Comparison of ENCODE assay signal across 31 mouse cellular contexts in the genomic region with DNA sequence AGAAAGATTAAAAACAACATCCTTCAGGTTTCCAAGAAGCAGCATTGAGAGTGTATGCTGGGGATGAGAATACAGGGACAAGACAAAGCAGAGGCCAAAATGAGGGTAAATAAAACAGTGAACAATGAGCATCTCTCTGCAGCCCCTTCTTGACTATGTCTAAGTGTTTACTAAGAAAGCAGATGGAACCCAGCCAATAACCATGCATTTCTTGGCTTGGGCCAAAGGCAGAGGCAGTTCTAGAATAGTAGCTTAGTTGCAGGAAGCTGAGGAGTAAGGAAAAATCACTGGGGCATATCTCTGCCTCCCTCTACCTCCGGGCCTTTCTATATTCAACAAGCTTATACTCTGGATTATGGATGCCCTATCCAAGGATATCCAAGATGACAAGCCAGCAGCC. TPM values are rescaled to one million over a fixed set of nuclear protein-coding genes. Genes with fewer than 3 reads are reported as not detected.
A peak's percentile ranks its signal among the peaks of the same experiment; 100 is the strongest.
DNase-seq lines count a peak whose midpoint lies in the region; ATAC-seq and TF ChIP-seq lines count a peak whose summit lies in the region.
"Had no signal": no experiment of that assay in that cellular context is flagged by ENCODE, and none has a peak within 500 bp of the region (broad histone marks: within the 10 kb centered on the region; RNA-seq: fewer than 3 reads in every experiment).

No protein-coding gene starts in this region.

- ATAC-seq in forebrain, embryonic 14.5 days: no peak
- ATAC-seq in forebrain, embryonic 11.5 days (replicated peaks; ENCODE audit: low FRiP score): no peak
- ATAC-seq in lung, embryonic 16.5 days (ENCODE audit: low read depth): peak; percentile 24; the same call in 1 of the 2 replicates
- ATAC-seq: forebrain, embryonic 16.5 days had no signal

- H3K9ac ChIP-seq in forebrain, embryonic 14.5 days (ENCODE audit: low read length): no peak overlapping the region
- H3K9ac ChIP-seq in forebrain, embryonic 11.5 days (ENCODE audit: low read length): no peak overlapping the region
- no peak overlapping the region for H3K9ac ChIP-seq in lung, embryonic 16.5 days (ENCODE audit: low read length)
- H3K9ac ChIP-seq: embryonic facial prominence, embryonic 15.5 days; forebrain, embryonic 12.5 days; heart, embryonic 12.5 days; heart, embryonic 15.5 days; hindbrain, embryonic 13.5 days had no signal

- no peaks in the 10 kb centered on the region for H3K36me3 ChIP-seq in forebrain, embryonic 14.5 days (ENCODE audit: control insufficient read depth, insufficient read depth, low read length)
- no peaks in the 10 kb centered on the region for H3K36me3 ChIP-seq in forebrain, embryonic 11.5 days (ENCODE audit: control insufficient read depth, insufficient read depth, low read length)
- H3K36me3 ChIP-seq in kidney, adult 2 months (ENCODE audit: control insufficient read depth, insufficient read depth, low read length): no peaks in the 10 kb centered on the region
- no peaks in the 10 kb centered on the region for H3K36me3 ChIP-seq in lung, embryonic 16.5 days (ENCODE audit: control insufficient read depth, insufficient read depth, low read length)
- H3K36me3 ChIP-seq: embryonic facial prominence, embryonic 15.5 days; forebrain, embryonic 12.5 days; G1E; heart, embryonic 12.5 days; heart, embryonic 15.5 days; hindbrain, embryonic 10.5 days; hindbrain, embryonic 13.5 days had no signal

- WGBS in forebrain, embryonic 14.5 days: 83% methylated on average over 1 of the region's 1 CpGs
- WGBS in forebrain, embryonic 11.5 days: 88% methylated on average over 1 of the region's 1 CpGs
- WGBS in kidney, adult 2 months: 41% methylated on average over 1 of the region's 1 CpGs
- 48% methylated on average over 1 of the region's 1 CpGs for WGBS in lung, embryonic 16.5 days

- TF ChIP-seq POLR2A in kidney, adult 2 months (IDR thresholded peaks at IDR 0.05; ENCODE audit: low read depth, low read length): no peak

- no peak overlapping the region for H3K4me2 ChIP-seq in forebrain, embryonic 14.5 days (ENCODE audit: low read length)
- no peak overlapping the region for H3K4me2 ChIP-seq in forebrain, embryonic 11.5 days (ENCODE audit: low read depth, low read length, severe bottlenecking)
- H3K4me2 ChIP-seq in lung, embryonic 16.5 days (ENCODE audit: low read depth, low read length): no peak overlapping the region
- H3K4me2 ChIP-seq: embryonic facial prominence, embryonic 15.5 days; forebrain, embryonic 12.5 days; heart, embryonic 12.5 days; heart, embryonic 15.5 days; hindbrain, embryonic 13.5 days had no signal

- peak; percentile 29 for DNase-seq in forebrain, embryonic 14.5 days (ENCODE audit: low spot score)
- no peak for DNase-seq in forebrain, embryonic 11.5 days (ENCODE audit: low spot score)
- peak; percentile 6 for DNase-seq in kidney, postnatal 14 days
- DNase-seq in kidney, adult 2 months: no peak
- no peak for DNase-seq in lung, postnatal 4 days
- DNase-seq in NIH3T3 (ENCODE audit: low read depth): peak; percentile 59
- no peak for DNase-seq in frontal cortex, postnatal 36 days (ENCODE audit: low spot score in 2 of 2)
- DNase-seq: adrenal gland, adult 2 months; adrenal gland, postnatal 14 days; B cell, adult 2 months; cerebellum, adult 11-12 months; cerebellum, adult 8-10 months; cerebellum, postnatal 36 days; embryo, embryonic 11 days; gastrocnemius, adult 2 months; gastrocnemius, postnatal 14 days; heart, adult 18-20 months; heart, postnatal 10 days; heart, postnatal 36 days had no signal

- H3K4me1 ChIP-seq in forebrain, embryonic 14.5 days (ENCODE audit: control insufficient read depth, insufficient read depth, low read length): no peaks in the 10 kb centered on the region
- no peaks in the 10 kb centered on the region for H3K4me1 ChIP-seq in forebrain, embryonic 11.5 days (replicated peaks; ENCODE audit: control insufficient read depth, insufficient read depth, low read length)
- H3K4me1 ChIP-seq in kidney, adult 2 months (ENCODE audit: control insufficient read depth, insufficient read depth, low read length): no peaks in the 10 kb centered on the region
- H3K4me1 ChIP-seq in lung, embryonic 16.5 days (replicated peaks; ENCODE audit: control insufficient read depth, insufficient read depth, low read length): peaks cover 6% of the 10 kb centered on the region; the same call in 1 of the 2 replicates
- H3K4me1 ChIP-seq: embryonic facial prominence, embryonic 15.5 days; forebrain, embryonic 12.5 days; heart, embryonic 12.5 days; hindbrain, embryonic 10.5 days; hindbrain, embryonic 13.5 days had no signal

- H3K27ac ChIP-seq in forebrain, embryonic 14.5 days (ENCODE audit: low read depth, low read length): no peak overlapping the region
- no peak overlapping the region for H3K27ac ChIP-seq in forebrain, embryonic 11.5 days (ENCODE audit: low read depth, low read length)
- H3K27ac ChIP-seq in kidney, adult 2 months (ENCODE audit: insufficient read depth, low read depth, low read length): no peak overlapping the region
- no peak overlapping the region for H3K27ac ChIP-seq in lung, embryonic 16.5 days (ENCODE audit: low read length)
- H3K27ac ChIP-seq: embryonic facial prominence, embryonic 15.5 days; forebrain, embryonic 12.5 days; heart, embryonic 15.5 days; hindbrain, embryonic 10.5 days; hindbrain, embryonic 13.5 days had no signal

- no peak for TF ChIP-seq CTCF in kidney, adult 2 months (conservative IDR thresholded peaks at IDR 0.05; ENCODE audit: insufficient read depth, insufficient read length, low read depth, low read length)

- H3K27me3 ChIP-seq in forebrain, embryonic 14.5 days (replicated peaks; ENCODE audit: control insufficient read depth, insufficient read depth, low read length): no peaks in the 10 kb centered on the region
- no peaks in the 10 kb centered on the region for H3K27me3 ChIP-seq in forebrain, embryonic 11.5 days (ENCODE audit: control insufficient read depth, insufficient read depth, low read length)
- H3K27me3 ChIP-seq in kidney, adult 2 months (replicated peaks; ENCODE audit: control insufficient read depth, insufficient read depth, low read length): no peaks in the 10 kb centered on the region; the same call in 1 of the 2 replicates
- no peaks in the 10 kb centered on the region for H3K27me3 ChIP-seq in lung, embryonic 16.5 days (ENCODE audit: control insufficient read depth, insufficient read depth, low read depth, low read length)
- H3K27me3 ChIP-seq: embryonic facial prominence, embryonic 15.5 days; forebrain, embryonic 12.5 days; heart, embryonic 12.5 days; heart, embryonic 15.5 days; hindbrain, embryonic 13.5 days had no signal

- no peak overlapping the region for H3K4me3 ChIP-seq in forebrain, embryonic 14.5 days (ENCODE audit: low read depth, low read length)
- no peak overlapping the region for H3K4me3 ChIP-seq in forebrain, embryonic 11.5 days (ENCODE audit: low read depth, low read length)
- H3K4me3 ChIP-seq in kidney, adult 2 months (ENCODE audit: insufficient read depth, low read depth, low read length): no peak overlapping the region
- no peak overlapping the region for H3K4me3 ChIP-seq in lung, embryonic 16.5 days (ENCODE audit: low read length)
- H3K4me3 ChIP-seq: embryonic facial prominence, embryonic 15.5 days; forebrain, embryonic 12.5 days; gastrocnemius, adult 2 months; heart, embryonic 12.5 days; heart, embryonic 15.5 days; hindbrain, embryonic 10.5 days; hindbrain, embryonic 13.5 days had no signal

- H3K9me3 ChIP-seq in forebrain, embryonic 14.5 days (replicated peaks; ENCODE audit: control insufficient read depth, low read length): no peaks in the 10 kb centered on the region
- H3K9me3 ChIP-seq in forebrain, embryonic 11.5 days (ENCODE audit: control insufficient read depth, low read length): no peaks in the 10 kb centered on the region
- no peaks in the 10 kb centered on the region for H3K9me3 ChIP-seq in lung, embryonic 16.5 days (ENCODE audit: control insufficient read depth, low read length)
- H3K9me3 ChIP-seq: embryonic facial prominence, embryonic 15.5 days; forebrain, embryonic 12.5 days; G1E; heart, embryonic 12.5 days; heart, embryonic 15.5 days; hindbrain, embryonic 10.5 days; hindbrain, embryonic 13.5 days had no signal

RNA-seq across cellular contexts. Expression of gene Calhm5, which starts 5.8 kb away (rescaled TPM):
- 0.39 and 0.59 TPM in 2 replicates for polyA plus RNA-seq in forebrain, embryonic 14.5 days (2014; fragmentation: Nextera tagmentation; extraction: Ambion mirVana)
- 0.20 and 0.32 TPM in 2 replicates for polyA plus RNA-seq in forebrain, embryonic 11.5 days (2014; fragmentation: Nextera tagmentation; extraction: Ambion mirVana)
- 0.25 and 0.27 TPM in 2 replicates for polyA plus RNA-seq in kidney, adult 2 months (2012; rRNA removed)
- polyA plus RNA-seq in lung, embryonic 16.5 days (2015; fragmentation: Nextera tagmentation; extraction: Ambion mirVana): 1.0 TPM in 2 replicates
- polyA plus RNA-seq: G1E had no signal

RNA-seq across cellular contexts. Expression of gene Calhm6, which starts 37.3 kb away (rescaled TPM):
- polyA plus RNA-seq in forebrain, embryonic 14.5 days (2014; fragmentation: Nextera tagmentation; extraction: Ambion mirVana): 0.27 TPM in 1 of 2 replicates, not detected in the other
- polyA plus RNA-seq in forebrain, embryonic 11.5 days (2014; fragmentation: Nextera tagmentation; extraction: Ambion mirVana): 0.33 and 0.69 TPM in 2 replicates
- polyA plus RNA-seq in kidney, adult 2 months (2012; rRNA removed): 1.4 TPM in 2 replicates
- polyA plus RNA-seq in lung, embryonic 16.5 days (2015; fragmentation: Nextera tagmentation; extraction: Ambion mirVana): 1.1 and 1.8 TPM in 2 replicates
- polyA plus RNA-seq: G1E had no signal

RNA-seq across cellular contexts. Expression of gene Calhm4, which starts 46.4 kb away (rescaled TPM):
- polyA plus RNA-seq in forebrain, embryonic 14.5 days (2014; fragmentation: Nextera tagmentation; extraction: Ambion mirVana): not detected in 2 replicates
- polyA plus RNA-seq in forebrain, embryonic 11.5 days (2014; fragmentation: Nextera tagmentation; extraction: Ambion mirVana): not detected in 2 replicates
- not detected in 2 replicates for polyA plus RNA-seq in kidney, adult 2 months (2012; rRNA removed)
- polyA plus RNA-seq in lung, embryonic 16.5 days (2015; fragmentation: Nextera tagmentation; extraction: Ambion mirVana): not detected in 2 replicates
- polyA plus RNA-seq: adrenal gland, adult 2 months; embryonic facial prominence, embryonic 11.5 days; forebrain, embryonic 12.5 days; G1E; gonadal fat pad, adult 2 months; heart, embryonic 12.5 days; heart, embryonic 15.5 days; hindbrain, embryonic 10.5 days; hindbrain, embryonic 13.5 days; intestine, embryonic 14.5 days had no signal

RNA-seq across cellular contexts. Expression of gene Trappc3l, which starts 53.1 kb away (rescaled TPM):
- polyA plus RNA-seq in forebrain, embryonic 14.5 days (2014; fragmentation: Nextera tagmentation; extraction: Ambion mirVana): not detected in 2 replicates
- polyA plus RNA-seq in forebrain, embryonic 11.5 days (2014; fragmentation: Nextera tagmentation; extraction: Ambion mirVana): not detected in 2 replicates
- polyA plus RNA-seq in kidney, adult 2 months (2012; rRNA removed): not detected in 2 replicates
- polyA plus RNA-seq in lung, embryonic 16.5 days (2015; fragmentation: Nextera tagmentation; extraction: Ambion mirVana): not detected in 2 replicates
- polyA plus RNA-seq: adrenal gland, adult 2 months; embryonic facial prominence, embryonic 11.5 days; embryonic facial prominence, embryonic 15.5 days; forebrain, embryonic 12.5 days; forebrain, embryonic 16.5 days; G1E; gonadal fat pad, adult 2 months; heart, embryonic 12.5 days; heart, embryonic 15.5 days; hindbrain, embryonic 10.5 days; hindbrain, embryonic 13.5 days; intestine, embryonic 14.5 days had no signal

Comparison
In these comparisons a context has a peak if more than half of its experiments do, and no peak if none do; other contexts are left out.
1. DNase-seq: peak in forebrain, embryonic 14.5 days (single experiment), kidney, postnatal 14 days (single experiment) and NIH3T3 (single experiment); none in forebrain, embryonic 11.5 days (single experiment), kidney, adult 2 months (single experiment), lung, postnatal 4 days (0 of 2) and frontal cortex, postnatal 36 days (0 of 2).